Mouse (Mus musculus) MEL (cell line): ENCODE measurements around the gene Gm10401. TPM values are rescaled to one million over a fixed set of nuclear protein-coding genes. Genes with fewer than 3 reads are reported as not detected.

Source experiments
- DNase-seq: peaks from one replicate; pipeline ENCODE4 v3.0.0; 2011; ENCODE audit warnings: low read depth, low spot score
- H3K27ac ChIP-seq: 2 replicates; pipeline ENCODE4 v1.5.1; 2012; ENCODE audit warnings: low read depth, mild to moderate bottlenecking, control low read depth, low read length, moderate library complexity; ENCODE audit not compliant: control insufficient read depth
- H3K27me3 ChIP-seq, 2 experiments: fragments of 150-350 bp in 1 of 2; sonication (generic) in 1 of 2; 2 replicates each; pipeline ENCODE4 v1.6.1; 2012; ENCODE audit warnings: low read length in 2 of 2, mild to moderate bottlenecking in 2 of 2, improper control_type of control experiment in 1 of 2, moderate library complexity in 1 of 2; ENCODE audit not compliant: insufficient read depth in 2 of 2, control insufficient read depth in 1 of 2
- H3K36me3 ChIP-seq, 2 experiments: 2 replicates each; pipeline ENCODE4 v1.6.1; 2012 to 2014; ENCODE audit warnings: low read length in 2 of 2, improper control_type of control experiment in 1 of 2, inconsistent platforms in 1 of 2, mild to moderate bottlenecking in 1 of 2; ENCODE audit not compliant: insufficient read depth in 2 of 2, control insufficient read depth in 1 of 2
- H3K4me1 ChIP-seq, 2 experiments: fragments of 150-350 bp in 1 of 2; sonication (generic) in 1 of 2; 2 replicates each; pipeline ENCODE4 v1.6.1; 2012; ENCODE audit warnings: low read length in 2 of 2, improper control_type of control experiment in 1 of 2, mild to moderate bottlenecking in 1 of 2; ENCODE audit not compliant: insufficient read depth in 2 of 2, control insufficient read depth in 1 of 2
- H3K4me3 ChIP-seq, 2 experiments: fragments of 150-350 bp in 1 of 2; sonication (generic) in 1 of 2; 2 replicates each; pipeline ENCODE4 v1.5.1; 2012; ENCODE audit warnings: low read depth in 2 of 2, low read length in 2 of 2, mild to moderate bottlenecking in 2 of 2, moderate library complexity in 2 of 2, control low read depth in 1 of 2, improper control_type of control experiment in 1 of 2; ENCODE audit not compliant: control insufficient read depth in 1 of 2, insufficient read depth in 1 of 2
- H3K79me2 ChIP-seq: 2 replicates; pipeline ENCODE4 v1.6.1; 2012; ENCODE audit warnings: mild to moderate bottlenecking, low read length, moderate library complexity; ENCODE audit not compliant: control insufficient read depth, poor library complexity, insufficient read depth
- H3K9ac ChIP-seq: 2 replicates; pipeline ENCODE4 v1.6.1; 2012; ENCODE audit warnings: low read depth, mild to moderate bottlenecking, control low read depth, low read length, moderate library complexity; ENCODE audit not compliant: control insufficient read depth, poor library complexity, severe bottlenecking
- H3K9me3 ChIP-seq: fragments of 150-350 bp; sonication (generic); replicated peaks from 2 replicates; pipeline ENCODE4 v1.6.1; 2012; ENCODE audit warnings: mild to moderate bottlenecking, low read length, improper control_type of control experiment, moderate library complexity; ENCODE audit not compliant: insufficient read depth
- BHLHE40 ChIP-seq: IDR thresholded peaks from 2 replicates; pipeline ENCODE4 v1.6.1; 2012; ENCODE audit warnings: low read depth, mild to moderate bottlenecking, inconsistent platforms, low read length, improper control_type of control experiment, borderline replicate concordance
- CHD2 ChIP-seq: IDR thresholded peaks from 2 replicates; pipeline ENCODE4 v1.6.1; 2011; ENCODE audit warnings: low read length, improper control_type of control experiment
- CTCF ChIP-seq, 3 experiments: IDR thresholded peaks in 2 of 3; conservative IDR thresholded peaks in 1 of 3; 2 replicates each; pipeline ENCODE4 v1.5.1; 2011 to 2012; ENCODE audit warnings: low read length in 3 of 3, low read depth in 2 of 3, mild to moderate bottlenecking in 2 of 3, improper control_type of control experiment in 1 of 3, inconsistent platforms in 1 of 3, mixed read lengths in 1 of 3, moderate library complexity in 1 of 3; ENCODE audit not compliant: control insufficient read depth in 1 of 3, insufficient read depth in 1 of 3, poor library complexity in 1 of 3, severe bottlenecking in 1 of 3
- ELF1 ChIP-seq: IDR thresholded peaks from 2 replicates; pipeline ENCODE4 v1.6.1; 2014; ENCODE audit warnings: low read depth, mild to moderate bottlenecking, inconsistent platforms, low read length, improper control_type of control experiment, moderate library complexity
- EP300 ChIP-seq, 2 experiments: IDR thresholded peaks; 2 replicates each; pipeline ENCODE4 v1.6.1; 2011; ENCODE audit warnings: improper control_type of control experiment in 2 of 2, low read length in 2 of 2, low read depth in 1 of 2, mild to moderate bottlenecking in 1 of 2
- ETS1 ChIP-seq: IDR thresholded peaks from 2 replicates; pipeline ENCODE4 v1.6.1; 2012; ENCODE audit warnings: low read depth, mild to moderate bottlenecking, inconsistent platforms, low read length, improper control_type of control experiment, moderate library complexity
- JUND ChIP-seq: IDR thresholded peaks from 2 replicates; pipeline ENCODE4 v1.6.1; 2011; ENCODE audit warnings: low read depth, mild to moderate bottlenecking, improper control_type of control experiment, low read length
- MAFK ChIP-seq: IDR thresholded peaks from 2 replicates; pipeline ENCODE4 v1.6.1; 2011; ENCODE audit warnings: low read depth, mild to moderate bottlenecking, low read length, improper control_type of control experiment, borderline replicate concordance
- MAX ChIP-seq: IDR thresholded peaks from 2 replicates; pipeline ENCODE4 v1.6.1; 2011; ENCODE audit warnings: low read length, improper control_type of control experiment
- MAZ ChIP-seq: IDR thresholded peaks from 2 replicates; pipeline ENCODE4 v1.6.1; 2012; ENCODE audit warnings: low read depth, mild to moderate bottlenecking, inconsistent platforms, low read length, improper control_type of control experiment
- MEF2A ChIP-seq: IDR thresholded peaks from 2 replicates; pipeline ENCODE4 v1.6.1; 2014; ENCODE audit warnings: low read depth, mild to moderate bottlenecking, inconsistent platforms, low read length, improper control_type of control experiment; ENCODE audit not compliant: poor library complexity, insufficient replicate concordance, severe bottlenecking; ENCODE audit errors: extremely low read depth
- MXI1 ChIP-seq: IDR thresholded peaks from 2 replicates; pipeline ENCODE4 v1.6.1; 2011; ENCODE audit warnings: mild to moderate bottlenecking, low read depth, low read length, improper control_type of control experiment
- MYB ChIP-seq: IDR thresholded peaks from 2 replicates; pipeline ENCODE4 v1.6.1; 2011; ENCODE audit warnings: mild to moderate bottlenecking, low read depth, low read length, improper control_type of control experiment
- MYC ChIP-seq: IDR thresholded peaks from 2 replicates; pipeline ENCODE4 v1.6.1; 2011; ENCODE audit warnings: low read depth, mild to moderate bottlenecking, low read length, improper control_type of control experiment, moderate library complexity
- NELFE ChIP-seq: IDR thresholded peaks from 2 replicates; pipeline ENCODE4 v1.6.1; 2011; ENCODE audit warnings: low read depth, low read length, improper control_type of control experiment
- POLR2A ChIP-seq, 2 experiments: IDR thresholded peaks; 2 replicates each; pipeline ENCODE4 v1.6.1; 2011 to 2012; ENCODE audit warnings: low read length in 2 of 2, mild to moderate bottlenecking in 2 of 2, control low read depth in 1 of 2, improper control_type of control experiment in 1 of 2, low read depth in 1 of 2, moderate library complexity in 1 of 2; ENCODE audit not compliant: control insufficient read depth in 1 of 2, insufficient read depth in 1 of 2, poor library complexity in 1 of 2
- RAD21 ChIP-seq: IDR thresholded peaks from 2 replicates; pipeline ENCODE4 v1.6.1; 2011; ENCODE audit warnings: mild to moderate bottlenecking, low read depth, low read length, improper control_type of control experiment
- SIN3A ChIP-seq: IDR thresholded peaks from 2 replicates; pipeline ENCODE4 v1.6.1; 2012; ENCODE audit warnings: low read length, improper control_type of control experiment, inconsistent platforms
- SMC3 ChIP-seq: IDR thresholded peaks from 2 replicates; pipeline ENCODE4 v1.6.1; 2011; ENCODE audit warnings: low read depth, low read length, improper control_type of control experiment
- TAL1 ChIP-seq: IDR thresholded peaks from 2 replicates; pipeline ENCODE4 v1.6.1; 2012; ENCODE audit warnings: mild to moderate bottlenecking, inconsistent platforms, low read length, moderate library complexity, mixed read lengths
- TBP ChIP-seq: IDR thresholded peaks from 2 replicates; pipeline ENCODE4 v1.8.0; 2011; ENCODE audit warnings: low read depth, low read length, improper control_type of control experiment
- UBTF ChIP-seq: IDR thresholded peaks from 2 replicates; pipeline ENCODE4 v1.6.1; 2012; ENCODE audit warnings: low read depth, mild to moderate bottlenecking, inconsistent platforms, low read length, improper control_type of control experiment, moderate library complexity, borderline replicate concordance; ENCODE audit not compliant: insufficient read depth
- USF1 ChIP-seq: IDR thresholded peaks from 2 replicates; pipeline ENCODE4 v1.6.1; 2014; ENCODE audit warnings: low read depth, mild to moderate bottlenecking, inconsistent platforms, low read length, improper control_type of control experiment, moderate library complexity
- ZC3H11A ChIP-seq: IDR thresholded peaks from 2 replicates; pipeline ENCODE4 v1.6.1; 2012; ENCODE audit warnings: low read depth, mild to moderate bottlenecking, inconsistent platforms, low read length, improper control_type of control experiment
- ZKSCAN1 ChIP-seq: IDR thresholded peaks from 2 replicates; pipeline ENCODE4 v1.6.1; 2012; ENCODE audit warnings: low read depth, mild to moderate bottlenecking, inconsistent platforms, low read length, improper control_type of control experiment, moderate library complexity
- ZNF384 ChIP-seq: IDR thresholded peaks from 2 replicates; pipeline ENCODE4 v1.6.1; 2012; ENCODE audit warnings: low read depth, mild to moderate bottlenecking, inconsistent platforms, low read length, improper control_type of control experiment
- polyA plus RNA-seq, 2 experiments: library from polyadenylated mRNA; stranded (reverse) in 1 of 2; unstranded in 1 of 2; fragments of >175 nt in 1 of 2; fragments of >200 nt in 1 of 2; gene quantifications; 2 replicates each; pipeline versions ENCODE4 v1.2.1 to v1.2.4; 2012; ENCODE audit warnings: low replicate concordance in 2 of 2, low read depth in 1 of 2; ENCODE audit not compliant: insufficient read length in 2 of 2, insufficient read depth in 1 of 2, missing spikeins in 1 of 2
- total RNA-seq: library from RNA; depleted of rRNA; stranded (reverse); fragments of 300-350 nt; gene quantifications from 2 replicates; pipeline ENCODE4 v1.2.3, GENCODE M21; 2012

Gene Gm10401
- total and polyA plus RNA-seq, 3 experiments = 0.56 to 3.5 TPM; not detected in 1

DNA sequence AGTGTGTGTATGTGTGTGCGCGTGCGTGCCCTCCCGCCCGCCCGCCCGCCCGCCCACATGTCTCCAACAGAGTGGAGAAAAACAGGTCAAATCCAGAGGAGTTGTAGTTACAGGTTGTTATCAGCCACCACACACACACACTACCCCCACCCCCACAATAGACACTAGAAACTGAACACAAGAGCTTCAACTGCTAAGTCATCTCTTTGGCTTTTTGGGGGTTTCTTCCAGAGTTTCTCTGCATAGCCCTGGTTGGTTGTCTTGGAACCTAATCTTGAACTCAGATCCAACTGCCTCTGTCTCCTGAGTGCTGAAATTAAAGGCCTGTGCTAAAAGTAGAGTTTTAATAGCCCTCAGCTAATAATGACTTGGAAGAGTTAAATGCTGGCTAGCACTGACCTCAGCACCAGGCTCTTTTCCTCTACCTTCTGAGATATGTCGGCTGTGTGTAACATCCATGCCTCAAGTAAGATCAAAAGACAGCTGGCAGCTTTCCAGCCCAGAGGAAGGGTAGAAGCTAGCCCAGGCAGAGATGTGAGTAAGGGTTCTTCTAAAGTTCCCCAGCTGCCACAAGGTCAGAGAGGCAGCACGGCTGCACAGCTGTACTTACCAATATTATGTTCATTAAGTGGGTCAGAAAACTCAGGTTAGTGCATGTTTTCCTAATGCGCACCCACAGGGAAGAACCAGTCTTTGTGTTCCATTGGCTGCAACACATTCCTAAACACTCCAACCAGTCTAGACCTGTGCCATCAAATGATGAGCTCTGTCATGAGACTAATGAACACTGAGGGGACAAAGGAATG lies 26.8 kb downstream of the Gm10401 start (continued):
- no peak for TF ChIP-seq CHD2
- TF ChIP-seq MEF2A = no peak
- TF ChIP-seq MAZ = no peak
- TF ChIP-seq TAL1 = peak; percentile 69
- TF ChIP-seq SMC3 = no peak
- no peak for TF ChIP-seq ZKSCAN1
- 0 out of 2 replicates have a peak, but pooled peaks have one; percentile 51 for TF ChIP-seq MYC
- no peak for TF ChIP-seq BHLHE40
- no peak for TF ChIP-seq CTCF (IDR thresholded peaks at IDR 0.05 in 2 of 3, conservative IDR thresholded peaks at IDR 0.05 in 1 of 3; ENCODE audit: control insufficient read depth in 1 of 3, insufficient read depth in 1 of 3, low read depth in 2 of 3, low read length in 3 of 3, poor library complexity in 1 of 3, severe bottlenecking in 1 of 3)
- TF ChIP-seq RAD21 = no peak
- TF ChIP-seq SIN3A = peak; percentile 74
- TF ChIP-seq UBTF = no peak
- TF ChIP-seq ZNF384 = no peak
- no peak for TF ChIP-seq JUND

DNA sequence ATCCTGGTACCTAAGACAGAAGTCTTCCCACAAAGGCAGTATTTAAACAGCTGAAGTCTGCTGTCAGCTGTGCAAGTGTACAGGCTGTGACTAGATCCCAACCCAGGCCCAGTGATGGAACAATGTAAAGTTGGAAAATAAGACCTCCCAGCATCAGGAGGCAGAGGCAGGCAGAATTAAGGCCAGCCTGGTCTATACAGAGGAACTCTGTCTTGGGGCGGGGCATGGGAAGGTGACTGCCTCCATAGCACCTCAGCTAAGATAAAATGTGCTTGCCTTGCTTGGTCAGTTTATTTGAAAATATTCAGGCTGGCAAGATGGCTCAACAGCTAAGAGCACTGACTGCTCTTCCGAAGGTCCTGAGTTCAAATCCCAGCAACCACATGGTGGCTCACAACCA lies 27.6 kb downstream of the Gm10401 start:
- DNase-seq = peak; percentile 52
- Histone ChIP-seq H3K4me3 (no peak overlapping the region), H3K27me3 (no peaks in the 10 kb centered on the region), H3K4me1 (peaks cover 29 to 72% of the 10 kb centered on the region in 2 experiments), H3K9me3 (no peaks in the 10 kb centered on the region), H3K27ac (peak overlapping the region; percentile 81), H3K36me3 (peaks cover 0 to 72% of the 10 kb centered on the region in 2 experiments; a peak in 3 of 4 replicates), H3K9ac (no peak overlapping the region), H3K79me2 (peaks cover 24% of the 10 kb centered on the region)
- TF ChIP-seq TBP (0 out of 2 replicates have a peak, but pooled peaks have one; percentile 25), EP300 (IDR thresholded peaks at IDR 0.05; ENCODE audit: low read depth in 1 of 2, low read length in 2 of 2) (no peak), NELFE (no peak), MAFK (no peak), SMC3 (no peak), MAX (0 out of 2 replicates have a peak, but pooled peaks have one; percentile 18), ELF1 (no peak), POLR2A (IDR thresholded peaks at IDR 0.05; ENCODE audit: control insufficient read depth in 1 of 2, insufficient read depth in 1 of 2, low read depth in 1 of 2, low read length in 2 of 2, poor library complexity in 1 of 2) (no peak), USF1 (no peak), ZC3H11A (no peak), ETS1 (no peak), MXI1 (no peak), SIN3A (0 out of 2 replicates have a peak, but pooled peaks have one; percentile 15), MYB (no peak)
